Mouse (Mus musculus) neural tube, embryonic 15.5 days (tissue): ENCODE results near the gene Tcap. TPM values are rescaled to one million over a fixed set of nuclear protein-coding genes. Genes with fewer than 3 reads are reported as not detected.

ENCODE experiments used
- ATAC-seq: fragments of 200-750 bp; cut with Nextera tagmentation; 2 replicates; pipeline ENCODE4 v1.8.0; 2017; ENCODE audit warnings: mild to moderate bottlenecking, moderate TSS enrichment, moderate library complexity; ENCODE audit not compliant: low FRiP score
- H3K27ac ChIP-seq: fragments of 300-500 bp; sonication (generic); replicated peaks from 2 replicates; pipeline ENCODE4 v1.5.1; 2015; ENCODE audit warnings: mild to moderate bottlenecking, inconsistent platforms
- H3K27me3 ChIP-seq: fragments of 300-500 bp; sonication (generic); replicated peaks from 2 replicates; pipeline ENCODE4 v1.6.1; 2015; ENCODE audit warnings: inconsistent platforms
- H3K36me3 ChIP-seq: fragments of 300-500 bp; sonication (generic); 2 replicates; pipeline ENCODE4 v1.6.1; 2015; ENCODE audit warnings: inconsistent platforms
- H3K4me1 ChIP-seq: fragments of 300-500 bp; sonication (generic); 2 replicates; pipeline ENCODE4 v1.6.1; 2015; ENCODE audit warnings: inconsistent platforms
- H3K4me2 ChIP-seq: fragments of 300-500 bp; sonication (generic); 2 replicates; pipeline ENCODE4 v1.6.1; 2015; ENCODE audit warnings: inconsistent platforms, mild to moderate bottlenecking, moderate library complexity
- H3K4me3 ChIP-seq: fragments of 300-500 bp; sonication (generic); replicated peaks from 2 replicates; pipeline ENCODE4 v1.5.1; 2015; ENCODE audit warnings: mild to moderate bottlenecking, inconsistent platforms
- H3K9ac ChIP-seq: fragments of 300-500 bp; sonication (generic); replicated peaks from 2 replicates; pipeline ENCODE4 v1.6.1; 2015; ENCODE audit warnings: mild to moderate bottlenecking, inconsistent platforms
- H3K9me3 ChIP-seq: fragments of 300-500 bp; sonication (generic); replicated peaks from 2 replicates; pipeline ENCODE4 v1.6.1; 2016; ENCODE audit warnings: inconsistent platforms
- WGBS: fragments of 180-500 bp; shearing (Covaris S2); methylation state at CpG from one replicate; pipeline ENCODE4 v1.1.7; 2015; ENCODE audit warnings: mixed read lengths; 5-methylcytosine and 5-hydroxymethylcytosine counted together
- polyA plus RNA-seq: library from polyadenylated mRNA; unstranded; fragments of >200 nt; fragmentation: Nextera tagmentation; extraction: Ambion mirVana; gene quantifications from 2 replicates; pipeline ENCODE4 v1.2.1, GENCODE M21; 2015

Tcap gene
- polyA plus RNA-seq, result 1.4 and 1.7 TPM in 2 replicates

DNA sequence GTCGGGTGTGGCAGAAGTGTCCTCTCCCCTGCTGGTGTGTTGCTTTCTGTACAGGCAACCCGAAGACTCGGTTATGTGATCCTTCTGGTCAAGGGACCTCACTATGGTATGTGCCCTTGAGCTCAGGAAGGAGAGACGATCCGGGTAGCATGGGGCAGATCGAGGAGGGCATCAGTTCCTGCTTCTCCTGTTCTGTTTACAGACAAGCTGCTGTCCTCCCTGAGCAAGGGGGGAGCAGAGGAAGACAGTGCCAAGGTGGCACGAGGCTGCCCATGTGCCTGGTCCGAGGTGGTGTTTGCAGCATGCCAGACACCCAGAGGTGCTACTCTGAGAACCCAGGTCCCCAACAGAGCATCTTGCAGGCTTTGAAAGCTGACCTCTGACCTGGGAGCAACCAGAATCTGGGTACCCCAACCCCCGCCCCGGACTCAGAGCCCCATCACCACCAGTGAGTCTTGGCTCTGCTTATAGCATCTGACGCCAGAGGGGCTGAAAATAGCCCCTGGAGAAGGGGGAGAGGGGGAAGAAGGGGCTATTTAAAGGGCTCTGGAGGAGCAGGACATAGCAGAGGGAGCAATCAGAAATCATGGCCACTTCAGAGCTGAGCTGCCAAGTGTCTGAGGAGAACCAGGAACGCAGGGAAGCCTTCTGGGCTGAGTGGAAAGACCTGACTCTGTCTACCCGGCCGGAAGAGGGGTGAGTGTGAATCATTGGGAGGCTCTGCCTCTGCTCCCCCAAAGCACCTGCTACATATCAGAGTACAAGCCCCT is at the start of gene Tcap:
Gene Tcap, plus strand, starts transcription at position 551 of the 770 bp plus-strand sequence.
- ATAC-seq, result no peak
- Histone ChIP-seq H3K4me2 (no peak within 1 kb of the TSS), H3K27me3 (peaks cover 39% of the 10 kb centered on the region), H3K4me1 (peaks cover 9% of the 10 kb centered on the region; the same call in 1 of the 2 replicates), H3K9me3 (no peaks in the 10 kb centered on the region), H3K9ac (no peak within 1 kb of the TSS), H3K27ac (no peak within 1 kb of the TSS), H3K4me3 (no peak within 1 kb of the TSS), H3K36me3 (peaks cover 21% of the 10 kb centered on the region)
- WGBS, result 65% methylated on average over 14 of the region's 14 CpGs

DNA sequence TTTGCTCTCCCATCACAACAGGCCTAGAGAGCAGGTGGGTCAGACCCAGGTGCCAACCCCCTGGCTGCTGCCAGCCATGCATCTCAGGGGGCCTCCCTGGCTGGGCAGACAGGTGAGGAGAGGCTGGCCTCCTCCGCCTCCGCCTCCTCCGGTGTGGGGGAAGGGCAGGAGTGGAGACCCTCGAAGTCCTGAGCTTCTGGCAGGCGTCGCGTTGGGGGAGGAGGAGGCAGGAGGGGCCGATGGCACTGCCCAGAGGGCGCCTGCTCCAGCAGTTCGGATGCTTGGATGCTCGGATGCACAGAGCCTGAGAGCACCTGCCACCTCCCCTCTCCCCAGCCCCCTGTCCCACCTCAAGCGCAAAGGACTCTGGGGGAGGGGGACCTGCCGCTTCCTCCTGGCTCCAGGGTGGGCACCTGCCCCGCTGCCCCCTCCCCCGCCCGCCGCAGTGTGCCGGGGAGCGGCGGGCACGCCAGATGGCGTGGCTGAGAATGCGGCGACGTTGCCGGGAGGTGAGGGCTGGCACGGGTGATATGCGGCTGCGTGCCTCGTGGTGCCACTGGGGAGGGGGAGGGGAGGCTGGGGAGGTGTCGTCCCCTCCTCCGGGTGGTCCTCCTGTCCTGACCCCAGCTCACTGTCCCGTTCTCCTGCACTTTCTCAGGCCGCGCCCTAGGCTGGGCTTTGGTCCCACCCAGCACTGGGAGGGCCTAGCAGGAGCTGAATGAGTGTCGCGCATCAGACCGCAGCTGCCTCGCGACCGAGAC is 49.5 kb upstream of the Tcap start:
- Histone ChIP-seq H3K27me3 (peaks cover 90% of the 10 kb centered on the region), H3K4me2 (peak overlapping the region; percentile 65), H3K4me3 (peak overlapping the region; percentile 35), H3K9me3 (no peaks in the 10 kb centered on the region), H3K9ac (peak overlapping the region; percentile 30; the same call in 1 of the 2 replicates), H3K36me3 (no peaks in the 10 kb centered on the region), H3K27ac (peak overlapping the region; percentile 54), H3K4me1 (peaks cover 36% of the 10 kb centered on the region)
- under 1% methylated on average over 36 of the region's 41 CpGs for WGBS
- ATAC-seq, result no peak; the same call in 1 of the 2 replicates

- no peak overlapping the region for H3K4me3 ChIP-seq
- no peak overlapping the region; the same call in 1 of the 2 replicates for H3K4me2 ChIP-seq
- no peaks in the 10 kb centered on the region for H3K36me3 ChIP-seq
- H3K9ac ChIP-seq, result no peak overlapping the region
- H3K27me3 ChIP-seq, result peaks cover 86% of the 10 kb centered on the region
- no peaks in the 10 kb centered on the region for H3K9me3 ChIP-seq
- ATAC-seq, result no peak
- H3K27ac ChIP-seq, result no peak overlapping the region
- WGBS, result 6% methylated on average over 9 of the region's 9 CpGs
- H3K4me1 ChIP-seq, result peaks cover 44% of the 10 kb centered on the region
Measured at GRCm38 (mm10) chr11:98335250-98335649, 48.4 kb upstream of the Tcap start.

DNA sequence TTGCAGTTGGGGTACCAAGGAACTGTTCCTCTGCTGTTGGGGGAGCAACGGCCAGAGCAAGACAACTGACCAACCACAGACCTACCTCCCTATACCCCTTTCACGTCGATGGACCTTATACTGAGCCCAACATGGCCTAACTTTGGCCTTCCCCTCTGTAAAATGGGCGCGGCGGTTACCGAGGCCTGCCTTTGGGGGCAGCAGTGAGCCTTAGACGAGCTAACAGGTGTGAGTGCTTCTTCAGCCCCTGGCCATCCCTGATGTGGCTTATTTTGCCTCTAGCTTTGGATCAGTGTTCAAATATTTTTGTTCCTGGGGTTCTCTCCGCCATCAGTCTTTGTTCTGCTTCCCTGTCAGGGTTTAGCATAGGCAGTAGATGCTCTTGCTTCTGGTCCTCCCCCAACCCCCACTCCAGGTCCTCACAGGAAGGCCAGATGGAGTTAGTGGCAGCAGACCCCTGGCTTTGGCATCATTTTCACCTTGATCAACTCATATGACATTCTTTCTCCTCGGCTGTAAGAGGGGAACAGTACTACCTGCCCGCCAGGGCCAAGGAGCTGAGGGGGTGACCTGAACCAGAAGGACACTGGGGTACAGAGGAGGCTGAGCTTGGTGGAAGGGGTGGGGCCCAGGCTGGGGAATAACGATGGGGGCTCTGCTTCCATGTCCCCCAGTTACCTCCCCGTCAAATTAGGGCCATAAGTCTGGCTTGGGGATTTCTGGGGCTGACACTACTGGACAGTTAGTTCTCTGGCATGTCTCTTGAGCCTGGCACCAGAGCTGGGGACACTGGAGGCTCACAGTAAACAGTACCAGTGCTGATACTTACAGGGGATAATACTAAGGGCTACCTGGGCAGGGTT is 47.1 kb upstream of the Tcap start:
- 19% methylated on average over 13 of the region's 13 CpGs for WGBS
- Histone ChIP-seq H3K4me1 (peaks cover 48% of the 10 kb centered on the region), H3K9ac (no peak overlapping the region), H3K4me2 (no peak overlapping the region), H3K4me3 (no peak overlapping the region), H3K36me3 (no peaks in the 10 kb centered on the region), H3K27me3 (peaks cover 82% of the 10 kb centered on the region), H3K9me3 (no peaks in the 10 kb centered on the region), H3K27ac (no peak overlapping the region)
- ATAC-seq, result no peak

GRCm38 (mm10) chr11:98338507-98338961 is 45.1 kb upstream of the Tcap start:
- H3K4me3 ChIP-seq, result peak overlapping the region; percentile 51
- H3K36me3 ChIP-seq, result no peaks in the 10 kb centered on the region
- peak overlapping the region; percentile 70 for H3K9ac ChIP-seq
- peak; percentile 49 for ATAC-seq
- peaks cover 73% of the 10 kb centered on the region for H3K27me3 ChIP-seq
- peak overlapping the region; percentile 97 for H3K4me2 ChIP-seq
- 2% methylated on average over 49 of the region's 57 CpGs for WGBS
- H3K9me3 ChIP-seq, result no peaks in the 10 kb centered on the region
- peaks cover 57% of the 10 kb centered on the region for H3K4me1 ChIP-seq
- H3K27ac ChIP-seq, result peak overlapping the region; percentile 91

GRCm38 (mm10) chr11:98339071-98339501 is 44.5 kb upstream of the Tcap start:
- peak overlapping the region; percentile 70 for H3K9ac ChIP-seq
- under 1% methylated on average over 19 of the region's 19 CpGs for WGBS
- peak; percentile 45 for ATAC-seq
- peak overlapping the region; percentile 97 for H3K4me2 ChIP-seq
- no peaks in the 10 kb centered on the region for H3K9me3 ChIP-seq
- no peaks in the 10 kb centered on the region for H3K36me3 ChIP-seq
- H3K27me3 ChIP-seq, result peaks cover 72% of the 10 kb centered on the region
- peaks cover 51% of the 10 kb centered on the region for H3K4me1 ChIP-seq
- H3K27ac ChIP-seq, result peak overlapping the region; percentile 91
- peak overlapping the region; percentile 51 for H3K4me3 ChIP-seq

- peaks cover 44% of the 10 kb centered on the region for H3K4me1 ChIP-seq
- WGBS, result 6% methylated on average over 11 of the region's 11 CpGs
- ATAC-seq, result no peak
Measured at GRCm38 (mm10) chr11:98339679-98340287, 43.8 kb upstream of the Tcap start.

GRCm38 (mm10) chr11:98340597-98340996 is 43.0 kb upstream of the Tcap start:
- Histone ChIP-seq H3K4me2 (no peak overlapping the region), H3K27me3 (peaks cover 68% of the 10 kb centered on the region), H3K36me3 (no peaks in the 10 kb centered on the region), H3K4me1 (peaks cover 43% of the 10 kb centered on the region), H3K27ac (no peak overlapping the region), H3K9me3 (no peaks in the 10 kb centered on the region), H3K9ac (no peak overlapping the region), H3K4me3 (no peak overlapping the region)
- 7% methylated on average over 3 of the region's 4 CpGs for WGBS
- no peak for ATAC-seq

More at GRCm38 (mm10) chr11:98339679-98340287, 43.8 kb upstream of the Tcap start:
- peak overlapping the region; percentile 97 for H3K4me2 ChIP-seq
- H3K36me3 ChIP-seq, result no peaks in the 10 kb centered on the region
- H3K4me3 ChIP-seq, result peak overlapping the region; percentile 51
- H3K27ac ChIP-seq, result peak overlapping the region; percentile 91
- no peaks in the 10 kb centered on the region for H3K9me3 ChIP-seq
- H3K27me3 ChIP-seq, result peaks cover 69% of the 10 kb centered on the region
- 0 out of 2 replicates have a peak overlapping the region, but pooled peaks have one; percentile 70 for H3K9ac ChIP-seq

- Histone ChIP-seq H3K9me3 (no peaks in the 10 kb centered on the region), H3K4me3 (no peak overlapping the region), H3K36me3 (no peaks in the 10 kb centered on the region), H3K4me2 (no peak overlapping the region), H3K27ac (no peak overlapping the region), H3K9ac (no peak overlapping the region), H3K4me1 (peaks cover 43% of the 10 kb centered on the region), H3K27me3 (peaks cover 65% of the 10 kb centered on the region)
- ATAC-seq, result no peak
- WGBS, result 53% methylated on average over 4 of the region's 4 CpGs
Measured at GRCm38 (mm10) chr11:98341174-98341573, 42.4 kb upstream of the Tcap start.

DNA sequence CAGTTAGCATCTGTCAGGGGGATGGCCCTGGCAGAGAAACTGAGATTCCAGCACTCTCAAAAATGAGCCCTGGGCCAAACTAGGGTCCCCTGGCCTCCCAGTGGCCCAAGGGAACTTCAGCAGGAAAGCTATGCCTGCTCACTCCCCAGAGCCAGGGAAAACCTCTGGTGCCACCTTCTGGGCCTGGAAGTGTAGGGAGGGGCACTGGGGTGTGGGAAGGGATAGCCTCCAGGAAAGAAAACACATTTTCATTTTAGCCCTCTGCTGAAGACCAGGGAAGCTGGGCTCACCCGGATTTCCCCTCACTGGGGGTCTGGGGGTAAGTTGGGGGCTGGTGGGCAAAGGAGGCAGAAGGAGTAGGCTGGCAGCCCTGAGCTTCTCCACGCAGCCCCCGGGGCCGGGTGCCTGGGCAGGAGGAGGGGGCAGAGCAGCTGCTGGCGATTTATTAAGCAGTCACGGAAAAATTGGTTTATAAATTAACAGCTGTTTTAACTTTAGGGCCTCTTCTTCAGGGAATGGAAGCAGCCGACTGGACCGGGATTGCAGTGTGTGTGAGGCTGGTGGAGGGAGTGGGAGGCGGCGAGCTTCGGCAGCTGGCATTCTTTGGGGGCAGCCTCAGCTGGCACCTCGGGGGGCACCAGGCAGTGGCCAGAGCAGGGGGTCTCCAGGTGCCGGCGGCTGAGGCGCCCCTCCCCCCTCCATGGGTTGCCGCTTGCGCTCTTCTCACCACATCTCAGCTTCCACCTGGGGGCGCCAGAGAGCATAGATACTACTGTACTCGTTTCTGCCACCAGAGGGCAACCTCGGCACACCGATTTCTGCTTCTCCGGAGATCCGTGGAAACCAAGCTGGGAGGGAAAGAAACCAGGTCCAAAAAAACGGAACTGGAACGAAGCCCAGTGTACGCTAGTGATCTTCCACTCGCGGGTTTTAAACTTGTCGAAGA is 41.3 kb upstream of the Tcap start:
- no peak overlapping the region for H3K9ac ChIP-seq
- peak overlapping the region; percentile 61 for H3K4me2 ChIP-seq
- WGBS, result 2% methylated on average over 29 of the region's 29 CpGs
- H3K36me3 ChIP-seq, result no peaks in the 10 kb centered on the region
- H3K27ac ChIP-seq, result peak overlapping the region; percentile 65
- ATAC-seq, result 0 out of 2 replicates have a peak, but pooled peaks have one; percentile 11
- H3K4me3 ChIP-seq, result peak overlapping the region; percentile 34
- peaks cover 65% of the 10 kb centered on the region for H3K27me3 ChIP-seq
- H3K4me1 ChIP-seq, result peaks cover 43% of the 10 kb centered on the region
- H3K9me3 ChIP-seq, result no peaks in the 10 kb centered on the region
